Mouse (Mus musculus) G1E (cell line): ENCODE measurements at regions not wholly inside any gene's neighbourhood (a gene's known extent, or its start where the extent isn't known, plus 50 kb on each side); places are given as distances from the start of the nearest gene placed in this dataset.

ENCODE experiments used
- ATAC-seq: 2 replicates; pipeline ENCODE4 v1.8.0; 2016; ENCODE audit warnings: mild to moderate bottlenecking; ENCODE audit not compliant: insufficient number of reproducible peaks, poor library complexity, low FRiP score, severe bottlenecking; ENCODE audit errors: extremely low read depth
- DNase-seq: peaks from one replicate; pipeline ENCODE4 v3.0.0; 2012; ENCODE audit warnings: low spot score
- H3K27me3 ChIP-seq: 2 replicates; pipeline ENCODE4 v1.6.1; 2012; ENCODE audit warnings: mild to moderate bottlenecking, low read length, inconsistent platforms; ENCODE audit not compliant: insufficient read depth
- H3K36me3 ChIP-seq: replicated peaks from 2 replicates; pipeline ENCODE3; 2012; ENCODE audit warnings: mild to moderate bottlenecking, inconsistent platforms
- H3K4me1 ChIP-seq: 2 replicates; pipeline ENCODE4 v1.6.1; 2012; ENCODE audit warnings: low read depth, low read length, inconsistent platforms, mixed read lengths; ENCODE audit not compliant: insufficient read depth
- H3K4me3 ChIP-seq: 2 replicates; pipeline ENCODE4 v1.5.1; 2012; ENCODE audit warnings: low read depth, mild to moderate bottlenecking, inconsistent platforms, low read length, moderate library complexity, mixed read lengths
- H3K9me3 ChIP-seq: replicated peaks from 2 replicates; pipeline ENCODE4 v1.6.1; 2012; ENCODE audit warnings: inconsistent platforms
- CTCF ChIP-seq: IDR thresholded peaks from 2 replicates; pipeline ENCODE4 v1.5.1; 2012; ENCODE audit warnings: low read depth, low read length, inconsistent platforms, mixed read lengths
- GATA1 ChIP-seq: IDR thresholded peaks from 2 replicates; pipeline ENCODE4 v1.6.1; 2012; ENCODE audit warnings: borderline replicate concordance, low read length, inconsistent platforms, mixed read lengths
- GATA2 ChIP-seq: IDR thresholded peaks from 2 replicates; pipeline ENCODE4 v1.6.1; 2012; ENCODE audit warnings: low read depth, low read length, inconsistent platforms, borderline replicate concordance
- POLR2AphosphoS5 ChIP-seq: IDR thresholded peaks from 2 replicates; pipeline ENCODE4 v1.6.1; 2012; ENCODE audit warnings: low read depth, low read length, inconsistent platforms; ENCODE audit not compliant: insufficient replicate concordance
- TAL1 ChIP-seq: conservative IDR thresholded peaks from 2 replicates; pipeline ENCODE4 v1.6.1; 2012; ENCODE audit warnings: low read depth, low read length, inconsistent platforms, mixed read lengths

- Histone ChIP-seq H3K27me3 (no peaks in the 10 kb centered on the region), H3K36me3 (no peaks in the 10 kb centered on the region), H3K9me3 (peaks cover 10% of the 10 kb centered on the region), H3K4me1 (no peaks in the 10 kb centered on the region), H3K4me3 (no peak overlapping the region)
- ATAC-seq (no peak; the same call in 1 of the 2 replicates), DNase-seq (no peak)
- no peak for TF ChIP-seq POLR2AphosphoS5
- TF ChIP-seq GATA1, result no peak
- TF ChIP-seq TAL1, result no peak
- TF ChIP-seq GATA2, result no peak
- TF ChIP-seq CTCF, result no peak
These were observed 54.1 kb upstream of the Mtap start for GRCm38 (mm10) chr4:89082838-89083237.

GRCm38 (mm10) chr4:89078485-89078884, 58.4 kb upstream of the Mtap start:
- no peak for DNase-seq
- Histone ChIP-seq H3K9me3 (peaks cover 4% of the 10 kb centered on the region), H3K4me3 (no peak overlapping the region), H3K36me3 (no peaks in the 10 kb centered on the region), H3K27me3 (no peaks in the 10 kb centered on the region), H3K4me1 (no peaks in the 10 kb centered on the region)
- no peak for ATAC-seq
- TF ChIP-seq GATA1 (no peak), TAL1 (no peak), GATA2 (no peak), CTCF (no peak), POLR2AphosphoS5 (no peak)

- DNase-seq, result no peak
- H3K36me3 ChIP-seq, result no peaks in the 10 kb centered on the region
- no peak overlapping the region for H3K4me3 ChIP-seq
- TF ChIP-seq POLR2AphosphoS5, result no peak
- H3K4me1 ChIP-seq, result no peaks in the 10 kb centered on the region
- H3K9me3 ChIP-seq, result peaks cover 9% of the 10 kb centered on the region
- no peak for ATAC-seq
- no peaks in the 10 kb centered on the region for H3K27me3 ChIP-seq
These were observed 62.2 kb upstream of the Mtap start for GRCm38 (mm10) chr4:89074705-89075104.

GRCm38 (mm10) chr4:89070430-89070829, 66.5 kb upstream of the Mtap start:
- H3K36me3 ChIP-seq, result no peaks in the 10 kb centered on the region
- H3K4me1 ChIP-seq, result no peaks in the 10 kb centered on the region
- no peaks in the 10 kb centered on the region for H3K27me3 ChIP-seq
- DNase-seq (no peak), ATAC-seq (no peak)
- H3K4me3 ChIP-seq, result no peak overlapping the region
- H3K9me3 ChIP-seq, result peaks cover 9% of the 10 kb centered on the region
- TF ChIP-seq GATA2 (no peak), POLR2AphosphoS5 (no peak), GATA1 (no peak), CTCF (no peak), TAL1 (no peak)

GRCm38 (mm10) chr4:89064401-89064800, 72.5 kb upstream of the Mtap start:
- TF ChIP-seq CTCF (no peak), POLR2AphosphoS5 (no peak)
- ATAC-seq, result no peak
- no peaks in the 10 kb centered on the region for H3K36me3 ChIP-seq
- H3K9me3 ChIP-seq, result peaks cover 7% of the 10 kb centered on the region
- H3K27me3 ChIP-seq, result no peaks in the 10 kb centered on the region
- H3K4me3 ChIP-seq, result no peak overlapping the region
- no peak for DNase-seq
- no peaks in the 10 kb centered on the region for H3K4me1 ChIP-seq

GRCm38 (mm10) chr4:89062384-89062783, 74.5 kb upstream of the Mtap start:
- ATAC-seq, result no peak
- H3K4me1 ChIP-seq, result no peaks in the 10 kb centered on the region
- no peak for DNase-seq

GRCm38 (mm10) chr4:89061619-89062018, 75.3 kb upstream of the Mtap start:
- ATAC-seq (no peak), DNase-seq (no peak)
- Histone ChIP-seq H3K36me3 (no peaks in the 10 kb centered on the region), H3K4me1 (no peaks in the 10 kb centered on the region), H3K9me3 (peaks cover 11% of the 10 kb centered on the region), H3K4me3 (no peak overlapping the region), H3K27me3 (no peaks in the 10 kb centered on the region)
- no peak for TF ChIP-seq GATA1
- no peak for TF ChIP-seq TAL1
- TF ChIP-seq GATA2, result no peak
- TF ChIP-seq CTCF, result no peak
- no peak for TF ChIP-seq POLR2AphosphoS5

More at GRCm38 (mm10) chr4:89062384-89062783, 74.5 kb upstream of the Mtap start:
- peaks cover 11% of the 10 kb centered on the region for H3K9me3 ChIP-seq
- no peaks in the 10 kb centered on the region for H3K27me3 ChIP-seq
- TF ChIP-seq CTCF (no peak), POLR2AphosphoS5 (no peak), GATA1 (no peak), GATA2 (no peak), TAL1 (no peak)
- no peaks in the 10 kb centered on the region for H3K36me3 ChIP-seq
- H3K4me3 ChIP-seq, result no peak overlapping the region
